Mouse (Mus musculus) gastrocnemius, adult 2 months (tissue): ENCODE results near the gene Snx32. TPM values are rescaled to one million over a fixed set of nuclear protein-coding genes. Genes with fewer than 3 reads are reported as not detected.
"Not testable (repeated sequence)": the region's sequence is repeated elsewhere in the genome, so short reads cannot be mapped to it uniquely, and the experiment has no call there.

Source experiments
- DNase-seq: peaks from one replicate; pipeline ENCODE4 v3.0.0; 2022
- H3K27ac ChIP-seq: fragments of 200-600 bp; 2 replicates; pipeline ENCODE4 v1.8.1; 2022; ENCODE audit warnings: mild to moderate bottlenecking
- H3K4me3 ChIP-seq: fragments of 200-600 bp; 2 replicates; pipeline ENCODE4 v1.8.1; 2022; ENCODE audit warnings: mild to moderate bottlenecking, moderate library complexity
- CTCF ChIP-seq: fragments of 200-600 bp; IDR thresholded peaks from 2 replicates; pipeline ENCODE4 v1.8.1; 2022; ENCODE audit warnings: antibody characterized with exemption, mild to moderate bottlenecking, moderate library complexity
- intact Hi-C: fragments of 180-260 bp; cut with DNase I; formaldehyde crosslinking; loops from one replicate; pipeline ENCODE4 v1.15.1; 2025
- total RNA-seq, 2 experiments: library from RNA; stranded (reverse); gene quantifications; 2 replicates each; pipeline ENCODE4 v1.2.3; 2021

Snx32 gene
- total RNA-seq, 2 experiments from 2014 or later: 5.8 to 8.0 TPM

DNA sequence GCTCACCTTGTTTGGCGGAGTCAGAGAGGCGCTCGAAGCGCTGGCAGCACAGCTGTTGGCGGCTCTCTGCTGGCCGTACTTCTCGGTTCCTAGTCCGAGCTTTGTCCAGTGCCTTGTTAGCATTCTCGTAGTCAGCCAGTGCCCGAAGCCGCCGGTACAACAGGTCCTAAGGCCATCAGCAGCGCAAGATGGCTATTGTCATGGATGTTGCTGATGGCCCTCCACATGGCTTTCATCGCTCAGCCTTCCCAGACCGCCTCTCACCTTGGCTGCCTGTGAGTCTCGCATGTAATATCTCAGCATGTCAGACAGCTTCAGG, 14.3 kb downstream of the Snx32 start:
- Histone ChIP-seq H3K4me3 (no peak overlapping the region), H3K27ac (peak overlapping the region; percentile 62)
- no peak for DNase-seq
- no peak for TF ChIP-seq CTCF
- intact Hi-C loops: no loop called here

DNA sequence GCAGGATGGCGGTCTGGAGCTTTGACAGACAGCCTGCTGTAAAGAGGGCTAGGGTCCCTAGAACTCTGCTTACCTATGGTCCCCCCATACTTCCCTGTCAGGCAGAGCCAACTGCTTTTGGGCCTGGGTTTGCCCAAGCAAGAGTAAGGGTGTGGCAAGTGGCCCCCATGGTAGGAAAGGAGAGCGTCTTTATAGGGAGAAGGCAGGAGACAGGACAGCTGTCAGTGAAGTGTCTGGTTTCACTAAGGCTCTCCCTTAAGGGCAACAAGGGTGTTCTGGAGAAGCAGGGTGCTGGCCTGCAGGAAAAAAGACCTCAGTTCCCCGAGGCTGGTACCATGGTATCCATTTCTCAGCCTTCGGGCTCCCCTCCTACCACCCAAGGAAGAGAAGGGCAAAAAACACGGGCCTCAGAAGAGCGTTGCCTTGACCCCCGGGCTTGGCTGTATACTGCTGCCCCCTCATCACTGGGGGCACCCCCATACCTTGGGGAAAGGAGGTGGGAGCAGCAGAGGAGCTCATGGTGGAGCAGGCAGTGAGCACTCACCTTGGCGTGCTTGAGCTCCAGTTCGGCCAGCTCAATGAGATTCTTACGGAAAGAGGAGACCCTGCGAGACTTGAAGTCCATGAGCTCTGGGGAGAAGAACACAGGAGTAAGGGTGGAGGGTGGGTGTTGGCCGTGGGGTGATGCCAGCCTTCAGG, 14.8 kb downstream of the Snx32 start:
- DNase-seq: no peak
- peak overlapping the region; percentile 62 for H3K27ac ChIP-seq
- H3K4me3 ChIP-seq: no peak overlapping the region
- intact Hi-C loops: no loop called here
- TF ChIP-seq CTCF: no peak

DNA sequence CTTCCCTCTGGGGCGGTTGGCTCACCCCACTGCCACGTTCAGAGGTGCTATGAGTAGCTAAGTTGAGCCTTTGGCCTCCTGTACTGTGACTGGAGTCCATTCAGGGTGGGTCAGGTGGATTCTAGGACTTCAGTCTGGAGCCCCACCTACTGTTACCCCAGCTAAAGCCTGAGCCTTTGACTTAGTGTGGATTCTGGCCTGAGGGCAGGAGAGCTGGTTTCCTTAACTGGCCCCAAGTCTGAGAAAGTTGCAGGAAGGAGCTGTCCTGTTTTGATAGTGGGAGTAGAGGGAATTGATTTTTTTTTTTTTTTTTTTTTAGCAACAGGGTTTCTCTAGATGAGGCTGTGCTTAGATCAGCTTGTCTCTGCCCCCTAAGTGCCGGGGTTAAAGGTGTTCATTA, 16.0 kb downstream of the Snx32 start:
- peak overlapping the region; percentile 49; the same call in 1 of the 2 replicates for H3K27ac ChIP-seq
- no peak for TF ChIP-seq CTCF
- no peak for DNase-seq
- no peak overlapping the region for H3K4me3 ChIP-seq
- intact Hi-C loops: no loop called here

DNA sequence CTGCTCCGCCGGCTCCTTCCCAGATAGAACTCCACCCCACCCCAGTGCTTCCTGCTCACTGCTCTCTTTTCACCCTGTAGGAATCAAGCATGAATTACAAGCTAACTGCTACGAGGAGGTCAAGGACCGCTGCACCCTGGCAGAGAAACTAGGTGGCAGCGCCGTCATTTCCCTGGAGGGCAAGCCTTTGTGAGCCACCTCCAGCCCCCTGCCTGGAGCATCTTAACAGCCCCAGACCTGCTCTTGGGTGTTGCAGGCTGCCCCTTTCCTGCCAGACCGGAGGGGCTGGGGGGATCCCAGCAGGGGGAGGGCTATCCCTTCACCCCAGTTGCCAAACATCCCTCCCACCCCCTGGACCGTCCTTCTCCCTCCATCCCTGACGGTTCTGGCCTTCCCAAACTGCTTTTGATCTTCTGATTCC, 17.0 kb downstream of the Snx32 start:
- intact Hi-C loops, H3K27ac ChIP-seq, DNase-seq: not testable (repeated sequence)
- H3K4me3 ChIP-seq: peak overlapping the region; percentile 100

DNA sequence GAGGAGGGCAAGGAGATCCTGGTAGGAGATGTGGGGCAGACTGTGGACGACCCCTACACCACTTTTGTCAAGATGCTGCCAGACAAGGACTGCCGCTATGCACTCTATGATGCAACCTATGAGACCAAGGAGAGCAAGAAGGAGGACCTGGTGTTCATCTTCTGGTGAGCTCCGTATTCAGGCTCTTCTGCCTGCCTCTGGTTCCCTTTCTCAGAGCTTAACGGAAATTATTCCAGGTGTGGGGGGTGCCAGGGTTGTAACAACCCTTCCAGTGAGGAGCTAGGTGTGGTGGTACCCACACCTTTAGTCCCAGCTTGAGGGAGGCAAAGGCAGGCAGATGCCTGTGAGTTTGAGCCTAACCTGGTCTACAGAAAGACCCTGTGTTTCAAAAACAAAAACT, 17.7 kb downstream of the Snx32 start:
- TF ChIP-seq CTCF: no peak
- no peak for DNase-seq
- Histone ChIP-seq H3K4me3 (peak overlapping the region; percentile 100; the same call in 1 of the 2 replicates), H3K27ac (peak overlapping the region; percentile 24; the same call in 1 of the 2 replicates)
- intact Hi-C loops: no loop called here

DNA sequence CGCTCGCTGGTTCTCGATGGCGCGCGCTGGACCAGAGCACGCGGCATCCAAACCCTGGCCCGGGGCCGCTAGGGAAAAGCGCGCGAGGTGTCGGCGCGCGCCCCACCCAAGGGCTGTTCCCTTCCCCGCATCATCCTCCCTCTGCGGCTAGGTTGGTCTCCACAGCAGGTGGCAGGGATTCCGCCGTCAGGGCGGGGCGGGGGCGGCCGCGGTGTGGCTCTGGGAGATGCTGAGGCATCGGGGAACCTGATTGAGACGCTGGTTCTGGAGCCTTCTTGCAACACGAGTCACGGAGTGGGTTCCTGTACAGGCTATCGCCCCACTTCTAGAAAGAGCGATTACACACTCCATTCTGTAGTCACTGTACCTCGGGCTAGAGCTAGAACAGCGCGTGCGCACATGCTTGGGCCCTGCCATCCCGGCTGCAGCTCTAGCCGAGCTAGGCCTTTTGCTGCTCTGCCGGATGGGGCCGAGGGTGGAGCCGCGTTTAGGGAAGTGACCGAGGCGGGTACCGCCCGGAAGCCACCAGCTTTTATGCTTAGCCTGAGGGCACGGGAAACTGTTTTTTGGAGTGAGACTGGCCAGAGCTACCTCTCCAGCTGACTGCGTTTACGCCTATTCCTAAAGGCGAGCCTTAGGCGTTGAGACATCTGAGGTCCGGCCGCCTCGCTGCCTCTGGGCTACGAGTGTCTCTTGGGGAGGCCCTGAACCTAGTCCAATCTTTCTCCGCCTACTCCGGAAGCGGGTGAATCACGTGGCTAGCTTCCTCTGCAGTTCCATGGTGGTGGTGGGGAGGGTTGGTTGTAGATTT, 19.2 kb downstream of the Snx32 start:
- H3K4me3 ChIP-seq: peak overlapping the region; percentile 100
- no peak for TF ChIP-seq CTCF
- peak overlapping the region; percentile 98 for H3K27ac ChIP-seq
- intact Hi-C loops: loop anchor here (2.0 kb wide), 1 partner anchor 20 kb away; the partner anchor contains the start of gene Snx32
- peak; percentile 89 for DNase-seq

DNA sequence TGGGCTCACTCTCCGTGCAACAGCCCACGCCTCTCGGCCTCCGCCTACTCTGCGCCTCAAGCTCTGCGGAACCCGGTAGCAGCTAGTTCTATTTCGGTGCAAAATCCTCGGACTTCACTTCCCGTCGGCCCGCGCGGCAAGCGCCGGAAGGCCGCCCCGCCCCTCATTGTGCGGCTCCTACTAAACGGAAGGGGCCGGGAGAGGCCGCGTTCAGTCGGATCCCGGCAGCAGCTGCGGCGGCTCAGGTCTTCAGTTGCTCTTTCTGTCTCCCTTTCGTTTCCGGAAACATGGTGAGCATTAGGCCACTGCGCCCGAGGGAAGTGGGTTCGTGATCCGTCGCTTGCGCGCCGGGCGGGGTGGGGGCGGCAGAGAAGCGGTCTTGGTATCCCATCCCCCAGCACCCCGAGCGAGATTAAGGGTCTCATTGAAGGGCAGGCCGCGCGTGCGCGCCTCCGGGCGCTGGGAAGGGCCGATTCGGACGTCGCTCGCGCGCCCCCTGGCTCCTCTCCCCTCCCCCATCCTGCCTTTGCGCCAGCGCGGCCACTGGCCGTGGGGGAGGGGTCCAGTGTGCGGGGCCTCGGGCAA, 19.9 kb downstream of the Snx32 start, which contains the start of gene Cfl1:
Gene Cfl1, plus strand, starts transcription at position 143 of the 585 bp plus-strand sequence.
- Histone ChIP-seq H3K27ac (peak within 1 kb of the TSS; percentile 98), H3K4me3 (peak within 1 kb of the TSS; percentile 100)
- TF ChIP-seq CTCF: no peak
- intact Hi-C loops: loop anchor here (2.0 kb wide), 1 partner anchor 20 kb away; the partner anchor contains the start of gene Snx32
- DNase-seq: peak; percentile 96

DNA sequence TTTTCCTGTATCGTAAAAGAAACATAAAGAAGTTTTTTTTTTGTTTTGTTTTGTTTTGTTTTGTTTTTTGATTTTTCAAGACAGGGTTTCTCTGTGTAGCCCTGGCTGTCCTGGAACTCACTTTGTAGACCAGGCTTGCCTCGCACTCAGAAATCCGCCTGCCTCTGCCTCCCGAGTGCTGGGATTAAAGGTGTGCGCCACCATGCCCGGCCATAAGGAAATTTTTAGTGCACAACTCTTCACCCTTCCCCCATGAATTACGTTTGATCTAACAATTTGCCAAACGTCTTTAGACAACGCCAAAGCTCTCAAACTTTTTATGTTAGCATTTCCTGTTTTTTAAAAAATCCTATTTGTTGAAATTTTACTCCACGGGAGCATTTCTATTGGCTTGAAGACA, 20.6 kb downstream of the Snx32 start:
- Histone ChIP-seq H3K27ac (peak overlapping the region; percentile 98), H3K4me3 (peak overlapping the region; percentile 100)
- not testable (repeated sequence) for DNase-seq
- intact Hi-C loops: loop anchor here (2.0 to 5.0 kb wide), 3 partner anchors 21 to 82 kb away; partner anchors contain the start of genes AI837181, Drap1 and Snx32

DNA sequence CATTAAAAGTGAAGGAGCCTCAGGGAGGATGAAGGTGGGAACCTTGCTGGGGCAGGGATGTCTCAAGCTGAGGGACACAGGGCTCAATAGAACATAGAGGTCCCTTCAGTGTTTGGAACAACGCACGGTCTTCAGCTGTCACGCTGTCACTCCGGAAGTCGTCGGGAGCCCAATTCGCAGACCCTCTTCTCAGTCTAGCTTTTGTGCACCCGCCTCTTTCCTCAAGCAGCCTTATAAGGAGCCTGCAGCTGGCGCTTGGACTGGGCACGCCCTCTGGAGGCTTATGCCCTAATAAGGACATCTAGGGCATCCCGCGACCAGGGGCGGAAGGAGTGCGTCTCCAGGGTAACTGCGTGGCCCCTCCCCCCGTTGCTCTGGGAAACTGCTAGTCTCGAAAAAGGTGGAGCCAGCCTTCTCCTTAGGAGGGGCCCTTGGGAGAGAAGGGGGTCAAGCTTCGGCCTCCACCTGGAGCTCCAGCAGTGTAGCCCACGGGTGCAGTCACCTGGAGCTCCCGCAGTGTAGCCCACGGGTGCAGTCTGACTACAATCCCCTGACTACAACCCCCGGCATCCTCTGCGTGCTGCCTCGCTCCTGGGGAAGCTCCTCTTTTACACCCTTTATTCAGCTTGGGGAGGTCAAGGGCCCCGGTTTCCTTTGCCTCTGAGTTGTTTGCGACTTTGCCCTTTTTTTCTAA, 21.3 kb downstream of the Snx32 start:
- DNase-seq: peak; percentile 98
- TF ChIP-seq CTCF: no peak

DNA sequence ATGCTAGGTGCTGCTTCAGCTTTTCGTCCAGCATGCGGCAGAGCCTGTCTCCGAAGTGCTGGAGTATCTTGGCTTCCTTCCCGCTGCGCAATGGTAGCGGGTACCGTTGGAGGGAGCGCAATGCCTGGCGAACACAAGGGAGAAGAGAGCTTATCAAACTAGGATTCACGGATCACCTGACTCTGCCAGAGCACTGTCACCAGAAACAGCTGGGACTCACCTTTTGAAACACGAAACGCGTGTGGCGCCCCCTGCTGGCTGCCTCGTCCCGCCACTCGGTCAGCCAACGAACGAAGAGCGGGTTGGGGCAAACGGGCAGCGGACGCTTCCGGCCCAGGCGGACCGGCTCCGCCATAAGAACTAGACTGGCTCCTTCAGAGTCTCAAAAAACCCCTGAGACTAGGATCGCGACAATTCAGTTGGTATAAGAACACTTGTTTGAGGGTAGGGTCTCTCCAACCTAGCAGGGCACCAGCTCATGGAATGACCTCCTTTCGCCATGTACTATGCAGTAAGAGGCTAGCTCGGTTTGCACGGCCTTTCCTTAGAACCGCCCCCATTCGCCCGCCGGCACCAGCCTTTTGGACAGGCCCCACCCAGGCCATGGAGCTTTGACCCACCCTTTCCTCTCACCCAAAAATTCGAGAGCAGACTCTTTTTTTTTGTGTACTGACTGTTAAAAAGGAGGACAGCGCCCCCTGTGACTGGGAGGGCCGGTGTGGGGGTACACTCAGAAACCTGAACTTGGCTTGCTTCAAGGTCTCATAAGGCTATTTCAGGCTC, 22.4 kb downstream of the Snx32 start, which contains the start of gene Mus81:
Gene Mus81, minus strand, starts transcription at position 635 of the 783 bp plus-strand sequence.
- peak within 1 kb of the TSS; percentile 98 for H3K27ac ChIP-seq
- H3K4me3 ChIP-seq: peak within 1 kb of the TSS; percentile 100
- TF ChIP-seq CTCF: peak; percentile 87
- DNase-seq: peak; percentile 97
- intact Hi-C loops: loop anchor here (2.0 to 5.0 kb wide), 3 partner anchors 25 to 81 kb away; partner anchors contain the start of genes AI837181 and Drap1

More for the DNA sequence above, 21.3 kb downstream of the Snx32 start:
- Histone ChIP-seq H3K4me3 (peak overlapping the region; percentile 100), H3K27ac (peak overlapping the region; percentile 98)
- intact Hi-C loops: loop anchor here (2.0 to 5.0 kb wide), 2 partner anchors 64 to 82 kb away; partner anchors contain the start of genes AI837181 and Drap1

DNA sequence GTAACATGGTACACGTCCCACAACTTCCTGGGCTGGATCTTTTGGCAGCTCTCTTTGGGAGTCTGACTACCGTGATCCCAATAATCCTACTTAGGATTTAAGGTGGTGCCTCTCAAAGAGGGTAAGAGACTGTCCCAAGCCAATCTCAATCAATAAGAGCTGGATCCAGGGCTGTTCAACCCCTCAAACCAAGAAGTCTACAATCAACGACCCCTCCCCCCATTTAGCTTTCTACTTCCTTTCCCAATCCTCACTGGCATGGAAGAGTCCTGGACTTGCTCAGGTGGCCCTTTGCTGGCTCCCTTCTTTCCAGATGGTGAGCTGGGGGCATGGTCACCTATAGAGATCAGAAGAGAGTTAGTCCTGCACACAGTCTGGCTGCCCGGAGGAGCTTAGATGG, 23.6 kb downstream of the Snx32 start:
- no peak overlapping the region; the same call in none of the 2 replicates for H3K4me3 ChIP-seq
- H3K27ac ChIP-seq: peak overlapping the region; percentile 98; the same call in 1 of the 2 replicates
- DNase-seq: no peak
- TF ChIP-seq CTCF: no peak
- intact Hi-C loops: loop anchor here (2.0 to 5.0 kb wide), 2 partner anchors 24 to 79 kb away; no protein-coding TSS in a partner anchor
